Mouse (Mus musculus) thymus, postnatal 0 days (tissue): ENCODE measurements around the gene Ntrk1. TPM values are rescaled to one million over a fixed set of nuclear protein-coding genes. Genes with fewer than 3 reads are reported as not detected.

Experiments used
- DNase-seq: peaks from one replicate; pipeline ENCODE4 v3.0.0-alpha.2; 2015; ENCODE audit warnings: low spot score
- polyA plus RNA-seq: library from polyadenylated mRNA; unstranded; fragments of >200 nt; fragmentation: Nextera tagmentation; extraction: Ambion mirVana; gene quantifications from 2 replicates; pipeline ENCODE4 v1.2.1, GENCODE M21; 2015

Ntrk1 gene
- polyA plus RNA-seq, 1 experiment from 2014 or later = 0.48 TPM

GRCm38 (mm10) chr3:87785626-87786214, 9.2 kb downstream of the Ntrk1 start:
- DNase-seq = no peak

GRCm38 (mm10) chr3:87785156-87785555, 9.8 kb downstream of the Ntrk1 start:
- no peak for DNase-seq

DNA sequence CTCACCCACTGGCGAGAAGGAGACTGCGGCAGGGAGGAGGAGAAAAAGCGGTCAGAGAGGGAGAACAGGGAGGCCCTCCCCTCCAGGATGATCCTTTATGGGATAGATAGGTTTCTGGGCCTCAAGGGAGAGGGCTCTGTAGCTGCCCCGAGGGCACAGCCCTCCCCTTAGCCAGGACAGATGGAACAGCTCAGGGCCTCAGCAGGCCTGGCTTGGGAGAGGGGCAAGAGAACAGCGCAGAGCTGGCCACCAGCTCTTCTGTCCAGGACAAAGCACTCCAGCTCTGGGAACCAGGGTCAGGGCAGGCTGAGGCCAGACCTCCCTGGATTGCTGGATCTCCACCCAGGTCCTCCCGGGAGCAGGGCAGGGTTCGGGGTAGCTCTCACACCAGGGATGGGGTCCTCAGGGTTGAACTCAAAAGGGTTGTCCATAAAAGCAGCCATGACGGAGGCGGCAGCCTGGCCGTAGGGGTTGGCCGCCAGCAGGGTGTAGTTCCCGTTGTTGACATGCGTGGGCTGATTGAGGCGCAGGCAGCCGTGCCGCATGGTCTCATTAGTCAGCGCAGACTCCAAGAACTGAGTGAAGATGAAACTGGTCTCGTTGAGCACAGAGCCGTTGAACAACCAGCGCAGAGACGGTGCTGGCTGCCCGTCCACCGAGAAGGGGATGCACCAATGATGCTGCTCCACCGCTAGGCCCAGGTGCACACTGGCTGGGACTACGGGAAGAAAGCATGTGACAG, 11.5 kb downstream of the Ntrk1 start:
- no peak for DNase-seq

GRCm38 (mm10) chr3:87779086-87779485, 15.9 kb downstream of the Ntrk1 start:
- DNase-seq = no peak

- DNase-seq = no peak
Measured at GRCm38 (mm10) chr3:87778283-87778682, 16.7 kb downstream of the Ntrk1 start.

DNA sequence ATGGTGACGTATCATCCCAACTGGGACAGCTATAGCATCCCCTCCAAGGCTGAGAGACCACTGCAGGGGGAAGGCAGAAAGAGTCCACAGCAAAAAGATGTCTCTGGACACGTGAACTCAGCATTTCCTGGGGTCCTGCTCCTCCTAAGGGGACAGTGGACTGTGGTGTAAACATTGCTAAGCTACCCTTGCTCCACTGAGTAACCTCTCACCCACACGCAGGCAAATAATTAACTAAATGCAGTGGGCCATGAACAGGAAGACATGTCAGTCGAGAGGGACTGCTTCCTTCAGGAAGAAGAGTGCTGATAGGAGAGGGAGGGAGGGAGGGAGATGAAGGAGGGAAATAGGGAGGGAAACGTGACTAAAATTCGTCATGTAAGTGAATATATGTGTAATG, 23.9 kb downstream of the Ntrk1 start:
- no peak for DNase-seq

DNA sequence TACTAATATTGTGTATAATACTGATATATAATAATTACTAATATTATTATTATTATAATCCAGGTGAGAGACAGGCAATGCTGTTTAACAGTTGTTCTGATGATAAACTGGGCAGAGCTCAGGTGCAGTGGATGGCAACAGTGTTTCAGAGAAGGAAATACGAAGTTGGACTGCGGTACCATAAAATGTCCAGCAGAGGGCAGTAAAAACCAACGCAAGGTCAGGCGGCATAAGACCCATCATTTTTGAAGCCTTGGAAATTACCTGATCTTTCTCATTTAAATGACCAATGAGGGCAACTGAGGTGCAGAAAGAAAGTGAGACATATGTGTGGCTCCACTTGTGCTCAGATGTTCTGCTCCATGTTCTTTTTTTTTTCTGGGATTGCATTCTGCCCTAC, 24.7 kb downstream of the Ntrk1 start:
- DNase-seq = peak; percentile 77

DNA sequence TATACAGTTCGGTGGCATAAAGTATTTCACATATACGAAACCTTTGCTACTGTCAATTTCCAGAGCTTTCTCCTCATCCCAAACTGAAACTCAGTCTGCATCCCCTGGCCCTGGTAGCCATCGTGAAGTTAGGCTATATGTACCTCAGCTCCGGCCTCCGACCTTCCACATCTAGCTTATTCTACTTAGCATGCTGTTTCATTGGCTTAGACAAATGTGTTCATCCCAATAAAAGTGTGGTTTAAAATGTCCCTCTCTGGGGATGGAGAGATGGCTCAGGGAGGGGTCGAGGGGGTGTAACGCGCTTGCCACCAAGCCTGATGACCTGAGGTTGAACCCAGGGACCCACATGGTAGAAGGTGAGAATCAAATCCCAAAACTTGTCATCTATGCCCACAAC, 25.5 kb downstream of the Ntrk1 start:
- DNase-seq = no peak

DNA sequence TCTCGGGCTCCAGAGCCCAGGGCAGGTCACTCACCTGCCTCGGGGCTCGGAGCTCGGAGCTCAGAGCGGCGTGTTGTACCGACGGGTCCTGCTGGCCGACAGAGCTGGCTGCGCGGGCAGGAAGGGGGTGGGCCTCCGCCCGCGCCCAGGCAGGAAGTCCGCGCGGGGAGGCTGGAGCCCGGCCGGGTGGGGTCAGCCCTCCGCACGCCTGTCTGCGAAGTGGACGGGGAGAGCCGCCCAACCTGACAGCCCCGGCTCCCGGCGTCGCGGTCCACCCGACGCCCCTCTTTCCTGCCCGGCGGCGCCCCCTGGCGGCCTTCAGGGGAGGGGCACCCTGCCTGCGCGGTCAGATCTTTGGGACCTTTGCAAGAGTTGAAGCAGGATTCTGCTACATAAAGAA, 26.1 kb downstream of the Ntrk1 start:
- DNase-seq = peak; percentile 78

- DNase-seq = no peak
Measured at GRCm38 (mm10) chr3:87768431-87768830, 26.5 kb downstream of the Ntrk1 start.

DNA sequence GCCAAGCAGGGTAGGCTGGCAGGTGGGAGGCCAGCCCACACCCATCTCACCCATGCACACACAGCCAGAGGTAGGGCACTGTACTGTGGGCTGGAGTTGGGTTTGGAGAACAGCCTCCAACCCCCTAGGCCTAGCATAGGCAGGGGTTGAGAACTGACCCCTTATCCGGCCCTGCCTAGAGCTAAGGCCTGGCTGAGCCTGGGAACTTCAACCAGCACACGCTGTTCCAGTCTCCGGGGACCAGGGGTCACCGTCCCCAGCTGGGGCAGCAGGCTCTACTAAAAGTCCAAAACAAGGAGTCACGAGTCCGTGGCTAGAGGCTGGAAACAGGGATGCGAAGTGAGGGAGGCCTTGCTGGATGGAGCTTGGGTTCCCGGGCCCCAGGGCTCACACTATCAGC, 27.2 kb downstream of the Ntrk1 start:
- no peak for DNase-seq

DNA sequence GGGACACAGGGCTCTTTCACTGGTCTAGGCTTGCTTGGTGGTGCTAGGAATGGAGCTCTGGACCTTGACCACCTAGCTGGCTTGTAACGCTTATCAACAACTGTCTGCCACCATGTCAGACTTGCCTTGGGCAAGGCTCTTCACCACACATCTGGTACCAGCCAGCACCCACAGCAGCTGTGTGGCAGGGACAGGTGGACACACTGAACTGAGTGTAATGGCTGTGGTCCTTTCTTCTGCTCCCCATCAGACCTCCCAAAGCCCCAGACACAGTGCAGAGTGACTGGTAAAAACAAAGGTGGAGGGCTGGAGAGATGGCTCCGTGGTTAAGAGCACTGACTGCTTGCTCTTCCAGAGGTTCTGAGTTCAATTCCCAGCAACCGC, 28.7 kb downstream of the Ntrk1 start:
- DNase-seq = no peak

- DNase-seq = no peak
Measured at GRCm38 (mm10) chr3:87765631-87766283, 29.2 kb downstream of the Ntrk1 start.

- peak; percentile 75 for DNase-seq
Measured at GRCm38 (mm10) chr3:87765091-87765490, 29.9 kb downstream of the Ntrk1 start.

DNA sequence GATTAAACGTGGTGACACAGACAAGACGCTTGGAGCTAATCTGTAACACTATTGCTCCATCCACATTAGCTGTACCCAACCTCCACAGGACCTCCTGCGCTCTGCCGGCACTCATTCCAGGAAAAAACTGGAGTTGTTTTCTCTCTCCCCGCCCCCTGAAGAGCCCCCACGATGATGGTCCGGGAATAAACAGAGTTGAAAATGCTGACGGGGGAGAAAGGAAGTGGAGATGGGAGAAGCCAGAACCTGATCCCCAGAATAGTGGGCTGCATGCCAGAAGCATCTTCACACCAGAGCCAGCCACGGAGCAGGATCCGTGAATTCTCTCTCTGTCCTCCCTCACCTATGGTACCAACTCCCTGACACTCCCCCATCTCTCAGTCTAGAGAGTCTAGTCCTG, 30.5 kb downstream of the Ntrk1 start:
- no peak for DNase-seq

DNA sequence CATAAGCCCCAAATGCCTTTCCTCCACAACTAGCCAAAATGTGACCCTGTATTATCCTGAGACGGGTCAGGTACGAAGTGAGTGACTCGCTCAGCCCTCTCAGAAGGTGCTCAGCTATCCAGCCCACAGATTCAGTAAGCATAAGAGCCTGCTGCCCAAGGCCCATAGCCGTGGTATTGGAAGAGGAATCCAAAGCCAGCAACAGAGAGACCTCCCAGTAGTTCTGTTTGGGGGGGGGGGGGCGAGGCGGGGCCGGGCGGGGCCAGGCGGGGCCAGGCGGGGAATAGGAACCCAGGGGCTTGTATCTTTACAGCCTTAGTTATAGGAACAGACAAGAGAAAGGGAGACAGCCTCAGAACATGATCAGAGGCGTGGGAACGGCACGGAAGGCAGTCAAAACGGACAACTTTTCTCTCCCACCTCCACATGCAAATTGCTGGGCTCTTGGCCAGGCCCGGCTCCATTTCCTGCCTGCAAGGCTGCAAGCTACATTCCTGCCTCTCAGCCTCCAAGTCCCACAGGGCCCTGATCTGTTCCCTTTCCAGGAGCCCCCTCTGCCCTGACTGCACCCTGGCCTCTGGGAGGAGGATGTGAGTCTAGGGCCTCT, 31.2 kb downstream of the Ntrk1 start:
- no peak for DNase-seq

GRCm38 (mm10) chr3:87763202-87763601, 31.8 kb downstream of the Ntrk1 start:
- DNase-seq = no peak

DNA sequence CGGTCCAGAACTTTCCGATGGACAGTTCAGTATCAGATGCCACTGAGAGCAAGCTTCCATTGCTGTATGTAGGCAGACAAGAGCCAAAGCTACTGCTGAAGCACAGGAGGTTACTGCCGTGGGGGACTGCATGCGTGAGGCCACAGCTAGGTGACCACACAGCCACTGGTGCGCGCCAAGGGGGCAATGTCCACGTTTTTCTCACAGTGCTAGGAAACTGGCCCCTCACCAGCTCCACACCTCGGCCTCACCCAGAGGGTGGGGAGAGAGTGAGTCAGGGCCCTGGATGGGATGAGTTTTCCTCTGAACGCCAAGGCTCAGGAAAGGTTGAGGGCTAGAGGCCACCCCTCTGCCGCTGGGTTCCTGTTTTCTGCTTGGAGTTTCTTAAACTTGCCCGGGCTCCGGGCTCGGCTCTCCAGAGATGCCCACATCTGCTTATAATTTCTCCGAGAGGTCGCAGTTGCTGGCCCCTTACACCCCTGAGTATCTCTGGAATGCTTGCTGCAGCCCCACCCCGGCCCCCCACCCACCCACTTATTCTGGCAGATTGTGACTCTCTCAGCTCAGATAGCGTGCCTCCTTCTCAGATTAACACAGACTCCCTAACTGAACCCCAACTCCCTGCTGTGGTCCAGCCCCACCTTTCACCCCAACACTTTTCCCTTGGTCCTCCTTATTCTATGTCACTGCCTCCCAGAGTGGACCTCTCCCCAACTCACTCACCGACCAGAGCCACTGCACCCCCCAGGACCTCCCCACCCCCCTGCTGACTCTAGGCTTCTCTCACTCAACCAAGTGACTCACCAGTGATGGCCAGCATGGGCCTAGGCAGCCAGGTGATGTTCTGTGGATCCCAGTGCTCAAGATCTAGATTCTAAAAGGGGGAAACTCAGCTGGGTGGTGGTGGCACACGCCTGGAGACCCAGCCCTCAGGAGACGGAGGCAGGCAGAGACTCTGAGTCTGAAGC, 33.3 kb downstream of the Ntrk1 start:
- DNase-seq = no peak

DNA sequence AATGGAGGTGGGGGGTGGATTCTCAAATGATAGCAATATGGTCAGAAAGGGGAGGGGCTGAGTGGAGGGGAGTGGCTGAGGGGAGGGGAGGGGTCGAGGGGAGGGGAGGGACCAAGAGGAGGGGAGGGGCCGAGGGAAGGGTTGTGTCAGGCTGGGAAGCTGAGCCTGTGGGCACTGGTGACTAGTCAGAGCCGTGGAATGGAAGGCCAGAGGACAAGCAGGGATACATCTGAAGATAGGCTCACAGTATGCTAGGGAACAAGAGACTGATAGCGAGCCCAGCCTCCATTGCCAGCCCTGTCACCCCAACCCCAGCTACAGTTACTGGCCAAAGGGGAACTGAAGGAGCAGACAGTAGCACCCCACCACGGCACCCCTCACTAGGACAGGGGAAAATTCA, 36.3 kb downstream of the Ntrk1 start:
- DNase-seq = no peak

- no peak for DNase-seq
Measured at GRCm38 (mm10) chr3:87756488-87756887, 38.5 kb downstream of the Ntrk1 start.

DNA sequence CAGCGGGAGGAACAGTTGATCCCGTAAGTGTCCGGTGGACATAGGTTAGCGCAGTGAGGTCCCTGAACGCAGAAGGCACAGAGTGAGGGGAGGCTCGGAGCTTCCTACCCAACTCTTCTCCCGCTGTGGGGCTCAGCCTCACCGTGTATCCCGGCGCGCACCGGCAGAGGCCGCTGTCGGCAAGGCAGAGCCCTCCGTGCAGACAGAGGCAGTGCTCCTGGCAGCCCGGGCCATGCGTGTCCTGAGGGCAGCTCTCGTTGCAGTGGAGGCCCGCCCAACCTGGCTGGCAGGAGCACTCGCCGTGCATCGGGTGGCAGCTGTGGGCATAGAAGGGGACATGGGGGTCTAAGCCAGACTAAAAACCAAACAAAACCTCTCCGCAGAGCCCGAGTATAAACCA, 39.0 kb downstream of the Ntrk1 start:
- peak; percentile 75 for DNase-seq
